ENCODE assay signal across 24 mouse cellular contexts in genomic region chrX:35951945-35952344, GRCm38 (mm10).
DNase-seq lines count a peak whose midpoint lies in the region; ATAC-seq lines count a peak whose summit lies in the region.
"Had no signal": no experiment of that assay in that cellular context is flagged by ENCODE, and none has a peak within 500 bp of the region (broad histone marks: within the 10 kb centered on the region; RNA-seq: fewer than 3 reads in every experiment).

No protein-coding gene starts in this region.

- no peaks in the 10 kb centered on the region for H3K27me3 ChIP-seq in forebrain, embryonic 16.5 days (replicated peaks; ENCODE audit: control insufficient read depth, insufficient read depth, low read length)
- no peaks in the 10 kb centered on the region for H3K27me3 ChIP-seq in forebrain, embryonic 13.5 days
- H3K27me3 ChIP-seq in hindbrain, embryonic 16.5 days (replicated peaks; ENCODE audit: control insufficient read depth, insufficient read depth, low read length) = no peaks in the 10 kb centered on the region
- H3K27me3 ChIP-seq in hindbrain, embryonic 11.5 days (ENCODE audit: control insufficient read depth, insufficient read depth, low read length) = no peaks in the 10 kb centered on the region
- no peaks in the 10 kb centered on the region for H3K27me3 ChIP-seq in neural tube, embryonic 13.5 days
- H3K27me3 ChIP-seq: heart, embryonic 12.5 days; stomach, embryonic 15.5 days had no signal

- WGBS in forebrain, embryonic 16.5 days = 48% methylated on average over 3 of the region's 3 CpGs
- 60% methylated on average over 3 of the region's 3 CpGs for WGBS in forebrain, embryonic 13.5 days
- WGBS in hindbrain, embryonic 16.5 days = 55% methylated on average over 3 of the region's 3 CpGs
- WGBS in hindbrain, embryonic 11.5 days = 79% methylated on average over 3 of the region's 3 CpGs
- WGBS in neural tube, embryonic 13.5 days = 52% methylated on average over 3 of the region's 3 CpGs

- peaks cover 5% of the 10 kb centered on the region; the same call in 1 of the 2 replicates for H3K4me1 ChIP-seq in forebrain, embryonic 16.5 days (replicated peaks; ENCODE audit: control insufficient read depth, insufficient read depth, low read length)
- 0 out of 2 replicates have a peak, but pooled peaks cover 2% of the 10 kb centered on the region for H3K4me1 ChIP-seq in forebrain, embryonic 13.5 days
- H3K4me1 ChIP-seq in hindbrain, embryonic 16.5 days (ENCODE audit: control insufficient read depth, insufficient read depth, low read depth, low read length) = no peaks in the 10 kb centered on the region
- no peaks in the 10 kb centered on the region for H3K4me1 ChIP-seq in hindbrain, embryonic 11.5 days (replicated peaks; ENCODE audit: control insufficient read depth, insufficient read depth, low read length)
- 0 out of 2 replicates have a peak, but pooled peaks cover 6% of the 10 kb centered on the region for H3K4me1 ChIP-seq in neural tube, embryonic 13.5 days (replicated peaks)
- H3K4me1 ChIP-seq: heart, embryonic 12.5 days; midbrain, embryonic 10.5 days; stomach, embryonic 15.5 days had no signal

- H3K4me3 ChIP-seq in forebrain, embryonic 16.5 days (replicated peaks; ENCODE audit: low read length) = no peak overlapping the region
- H3K4me3 ChIP-seq in forebrain, embryonic 13.5 days = no peak overlapping the region
- H3K4me3 ChIP-seq in hindbrain, embryonic 16.5 days (ENCODE audit: low read length) = no peak overlapping the region
- no peak overlapping the region for H3K4me3 ChIP-seq in hindbrain, embryonic 11.5 days (ENCODE audit: low read depth, low read length)
- H3K4me3 ChIP-seq in neural tube, embryonic 13.5 days = no peak overlapping the region
- H3K4me3 ChIP-seq: erythroblast, embryonic 14.5 days; heart, embryonic 12.5 days; midbrain, embryonic 10.5 days; stomach, embryonic 15.5 days had no signal

- H3K9me3 ChIP-seq in forebrain, embryonic 16.5 days (ENCODE audit: control insufficient read depth, low read length) = no peaks in the 10 kb centered on the region
- H3K9me3 ChIP-seq in forebrain, embryonic 13.5 days (replicated peaks) = no peaks in the 10 kb centered on the region
- H3K9me3 ChIP-seq in hindbrain, embryonic 16.5 days (ENCODE audit: control insufficient read depth, low read length) = no peaks in the 10 kb centered on the region
- no peaks in the 10 kb centered on the region for H3K9me3 ChIP-seq in hindbrain, embryonic 11.5 days (ENCODE audit: control insufficient read depth, low read length)
- H3K9me3 ChIP-seq in neural tube, embryonic 13.5 days = no peaks in the 10 kb centered on the region
- H3K9me3 ChIP-seq: heart, embryonic 12.5 days; midbrain, embryonic 10.5 days; stomach, embryonic 15.5 days had no signal

- peak; percentile 63 for ATAC-seq in forebrain, embryonic 16.5 days
- ATAC-seq in forebrain, embryonic 13.5 days = no peak
- peak; percentile 48; the same call in 1 of the 2 replicates for ATAC-seq in hindbrain, embryonic 16.5 days
- ATAC-seq in hindbrain, embryonic 11.5 days (ENCODE audit: low FRiP score) = no peak
- no peak for ATAC-seq in neural tube, embryonic 13.5 days (ENCODE audit: low read depth)
- ATAC-seq in CD4-positive, CD25-positive, alpha-beta regulatory T cell, adult 4 months = no peak
- ATAC-seq: activated CD4-positive, CD25-positive, alpha-beta regulatory T cell, adult 4 months; intestine, postnatal 0 days had no signal

- no peak overlapping the region for H3K4me2 ChIP-seq in forebrain, embryonic 16.5 days (ENCODE audit: low read length)
- H3K4me2 ChIP-seq in forebrain, embryonic 13.5 days = no peak overlapping the region
- no peak overlapping the region for H3K4me2 ChIP-seq in hindbrain, embryonic 16.5 days (ENCODE audit: low read length)
- H3K4me2 ChIP-seq in hindbrain, embryonic 11.5 days (replicated peaks; ENCODE audit: low read depth, low read length) = no peak overlapping the region
- no peak overlapping the region for H3K4me2 ChIP-seq in neural tube, embryonic 13.5 days
- H3K4me2 ChIP-seq: heart, embryonic 12.5 days; stomach, embryonic 15.5 days had no signal

- H3K36me3 ChIP-seq in forebrain, embryonic 16.5 days (ENCODE audit: control insufficient read depth, insufficient read depth) = no peaks in the 10 kb centered on the region
- H3K36me3 ChIP-seq in forebrain, embryonic 13.5 days (ENCODE audit: poor library complexity, severe bottlenecking) = no peaks in the 10 kb centered on the region; the same call in 1 of the 2 replicates
- H3K36me3 ChIP-seq in hindbrain, embryonic 16.5 days (ENCODE audit: control insufficient read depth, insufficient read depth, low read length) = no peaks in the 10 kb centered on the region
- H3K36me3 ChIP-seq in hindbrain, embryonic 11.5 days (ENCODE audit: control insufficient read depth, insufficient read depth, low read length) = no peaks in the 10 kb centered on the region
- no peaks in the 10 kb centered on the region for H3K36me3 ChIP-seq in neural tube, embryonic 13.5 days
- H3K36me3 ChIP-seq: stomach, embryonic 15.5 days had no signal

- no peak overlapping the region for H3K9ac ChIP-seq in forebrain, embryonic 16.5 days (replicated peaks; ENCODE audit: low read depth, low read length)
- H3K9ac ChIP-seq in forebrain, embryonic 13.5 days = no peak overlapping the region
- no peak overlapping the region for H3K9ac ChIP-seq in hindbrain, embryonic 16.5 days (ENCODE audit: low read depth, low read length)
- no peak overlapping the region for H3K9ac ChIP-seq in hindbrain, embryonic 11.5 days (ENCODE audit: low read depth, low read length)
- no peak overlapping the region for H3K9ac ChIP-seq in neural tube, embryonic 13.5 days
- H3K9ac ChIP-seq: heart, embryonic 12.5 days; liver, embryonic 14.5 days; stomach, embryonic 15.5 days had no signal

- DNase-seq in hindbrain, embryonic 11.5 days (ENCODE audit: low spot score) = no peak
- no peak for DNase-seq in neural tube, embryonic 10.5 days (ENCODE audit: extremely low spot score, low spot score)
- DNase-seq: adrenal gland, adult 2 months; cerebellum, adult 2 months; cerebellum, postnatal 14 days; gastrocnemius, postnatal 14 days; heart, postnatal 4 days; kidney, adult 9 months; kidney, postnatal 14 days; liver; lung, adult 2 months; right cerebral cortex, postnatal 14 days had no signal

- peak overlapping the region; percentile 23; the same call in 1 of the 2 replicates for H3K27ac ChIP-seq in forebrain, embryonic 16.5 days (ENCODE audit: low read length)
- no peak overlapping the region for H3K27ac ChIP-seq in forebrain, embryonic 13.5 days
- H3K27ac ChIP-seq in hindbrain, embryonic 16.5 days (ENCODE audit: low read depth, low read length) = no peak overlapping the region
- no peak overlapping the region for H3K27ac ChIP-seq in hindbrain, embryonic 11.5 days (ENCODE audit: low read depth, low read length)
- H3K27ac ChIP-seq in neural tube, embryonic 13.5 days (replicated peaks) = 0 out of 2 replicates have a peak overlapping the region, but pooled peaks have one; percentile 23
- H3K27ac ChIP-seq: liver, embryonic 14.5 days; midbrain, embryonic 10.5 days; stomach, embryonic 15.5 days had no signal

Comparison
In these comparisons a context has a peak if more than half of its experiments do, and no peak if none do; other contexts are left out.
1. ATAC-seq: peak in forebrain, embryonic 16.5 days (single experiment) and hindbrain, embryonic 16.5 days (single experiment); none in forebrain, embryonic 13.5 days (single experiment), hindbrain, embryonic 11.5 days (single experiment), neural tube, embryonic 13.5 days (single experiment) and CD4-positive, CD25-positive, alpha-beta regulatory T cell, adult 4 months (single experiment).
2. H3K27ac ChIP-seq: peak in forebrain, embryonic 16.5 days (single experiment) and neural tube, embryonic 13.5 days (single experiment); none in forebrain, embryonic 13.5 days (single experiment), hindbrain, embryonic 16.5 days (single experiment) and hindbrain, embryonic 11.5 days (single experiment).